Mouse (Mus musculus) 3134 (cell line): ENCODE data around the gene Gtf3c5.

Experiments used
- DNase-seq: peaks from one replicate; pipeline ENCODE4 v3.0.0-alpha.2; 2011; ENCODE audit warnings: low spot score; ENCODE audit not compliant: insufficient read length; ENCODE audit errors: extremely low read depth

The Gtf3c5 gene

GRCm38 (mm10) chr2:28517206-28517909 is 66.2 kb downstream of the Gtf3c5 start:
- DNase-seq = peak; percentile 71
